Mouse (Mus musculus) hindbrain, embryonic 16.5 days (tissue): ENCODE data around the gene Nupr1l. TPM values are rescaled to one million over a fixed set of nuclear protein-coding genes. Genes with fewer than 3 reads are reported as not detected.

Experiments
- ATAC-seq: fragments of 200-750 bp; cut with Nextera tagmentation; 2 replicates; pipeline ENCODE4 v1.8.0; 2017; ENCODE audit warnings: moderate TSS enrichment, moderate library complexity
- H3K27ac ChIP-seq: fragments of 300-500 bp; sonication (generic); 2 replicates; pipeline ENCODE4 v1.5.1; 2014; ENCODE audit warnings: low read depth, mild to moderate bottlenecking, control low read depth, low read length, moderate library complexity
- H3K27me3 ChIP-seq: fragments of 300-500 bp; sonication (generic); replicated peaks from 2 replicates; pipeline ENCODE4 v1.6.1; 2014; ENCODE audit warnings: low read length; ENCODE audit not compliant: control insufficient read depth, insufficient read depth
- H3K36me3 ChIP-seq: fragments of 300-500 bp; sonication (generic); 2 replicates; pipeline ENCODE4 v1.6.1; 2014; ENCODE audit warnings: mild to moderate bottlenecking, low read length, moderate library complexity, mixed read lengths; ENCODE audit not compliant: control insufficient read depth, insufficient read depth
- H3K4me1 ChIP-seq: fragments of 300-500 bp; sonication (generic); 2 replicates; pipeline ENCODE4 v1.6.1; 2014; ENCODE audit warnings: low read depth, low read length; ENCODE audit not compliant: control insufficient read depth, insufficient read depth
- H3K4me2 ChIP-seq: fragments of 300-500 bp; sonication (generic); 2 replicates; pipeline ENCODE4 v1.6.1; 2014; ENCODE audit warnings: mild to moderate bottlenecking, low read length, control low read depth, moderate library complexity
- H3K4me3 ChIP-seq: fragments of 300-500 bp; sonication (generic); 2 replicates; pipeline ENCODE4 v1.5.1; 2014; ENCODE audit warnings: mild to moderate bottlenecking, low read length, control low read depth, moderate library complexity
- H3K9ac ChIP-seq: fragments of 300-500 bp; sonication (generic); 2 replicates; pipeline ENCODE4 v1.6.1; 2014; ENCODE audit warnings: low read depth, mild to moderate bottlenecking, control low read depth, low read length, moderate library complexity
- H3K9me3 ChIP-seq: fragments of 300-500 bp; sonication (generic); 2 replicates; pipeline ENCODE4 v1.6.1; 2014; ENCODE audit warnings: mild to moderate bottlenecking, low read length, moderate library complexity; ENCODE audit not compliant: control insufficient read depth
- WGBS: fragments of 180-500 bp; shearing (Covaris S2); extraction: QIAGEN DNeasy Blood & Tissue Kit; methylation state at CpG from one replicate; pipeline ENCODE4 v1.1.7; 2014; 5-methylcytosine and 5-hydroxymethylcytosine counted together
- polyA plus RNA-seq: library from polyadenylated mRNA; unstranded; fragments of >200 nt; fragmentation: Nextera tagmentation; extraction: Ambion mirVana; gene quantifications from 2 replicates; pipeline ENCODE4 v1.2.1, GENCODE M21; 2015

Gene Nupr1l
- polyA plus RNA-seq, 1 experiment from 2014 or later, result 4.5 TPM

- peaks cover 6% of the 10 kb centered on the region; the same call in 1 of the 2 replicates for H3K4me1 ChIP-seq
- ATAC-seq, result no peak
Measured at GRCm38 (mm10) chr5:129947528-129948033, 39.2 kb downstream of the Nupr1l start.

GRCm38 (mm10) chr5:129952143-129952542, 43.8 kb downstream of the Nupr1l start:
- Histone ChIP-seq H3K4me3 (no peak overlapping the region), H3K4me1 (no peaks in the 10 kb centered on the region), H3K36me3 (no peaks in the 10 kb centered on the region), H3K27me3 (no peaks in the 10 kb centered on the region), H3K9ac (no peak overlapping the region), H3K9me3 (no peaks in the 10 kb centered on the region), H3K4me2 (no peak overlapping the region), H3K27ac (no peak overlapping the region)
- ATAC-seq, result no peak
- 93% methylated on average over 4 of the region's 4 CpGs for WGBS

More at GRCm38 (mm10) chr5:129947528-129948033, 39.2 kb downstream of the Nupr1l start:
- Histone ChIP-seq H3K4me3 (no peak overlapping the region), H3K9ac (no peak overlapping the region), H3K36me3 (no peaks in the 10 kb centered on the region), H3K27me3 (no peaks in the 10 kb centered on the region), H3K27ac (no peak overlapping the region), H3K9me3 (no peaks in the 10 kb centered on the region), H3K4me2 (no peak overlapping the region)
- WGBS, result 98% methylated on average over 2 of the region's 2 CpGs

GRCm38 (mm10) chr5:129954473-129955254, 46.3 kb downstream of the Nupr1l start:
- Histone ChIP-seq H3K4me3 (no peak overlapping the region), H3K4me2 (no peak overlapping the region), H3K27me3 (no peaks in the 10 kb centered on the region), H3K36me3 (no peaks in the 10 kb centered on the region), H3K4me1 (no peaks in the 10 kb centered on the region), H3K9ac (no peak overlapping the region), H3K27ac (no peak overlapping the region), H3K9me3 (no peaks in the 10 kb centered on the region)
- no peak for ATAC-seq
- 95% methylated on average over 5 of the region's 5 CpGs for WGBS

- Histone ChIP-seq H3K4me3 (no peak overlapping the region), H3K4me1 (no peaks in the 10 kb centered on the region), H3K9ac (no peak overlapping the region), H3K27ac (no peak overlapping the region), H3K27me3 (no peaks in the 10 kb centered on the region), H3K4me2 (no peak overlapping the region), H3K36me3 (no peaks in the 10 kb centered on the region), H3K9me3 (no peaks in the 10 kb centered on the region)
- no peak for ATAC-seq
- 86% methylated on average over 6 of the region's 6 CpGs for WGBS
Measured at GRCm38 (mm10) chr5:129955792-129956191, 47.5 kb downstream of the Nupr1l start.

GRCm38 (mm10) chr5:129963224-129963623, 54.9 kb downstream of the Nupr1l start:
- 77% methylated on average over 4 of the region's 4 CpGs for WGBS
- no peak for ATAC-seq
- Histone ChIP-seq H3K9me3 (no peaks in the 10 kb centered on the region), H3K9ac (no peak overlapping the region), H3K4me3 (no peak overlapping the region), H3K4me2 (no peak overlapping the region), H3K27ac (no peak overlapping the region), H3K4me1 (no peaks in the 10 kb centered on the region), H3K36me3 (no peaks in the 10 kb centered on the region), H3K27me3 (no peaks in the 10 kb centered on the region)

Other genes with a start within 250 kb of the Nupr1l start
- gene Zfp11, start 238.4 kb upstream of the Nupr1l start, polyA plus RNA-seq, result 7.1 and 7.7 TPM in 2 replicates
- not detected in 2 replicates for gene Sept14, start 200.0 kb upstream of the Nupr1l start, polyA plus RNA-seq
- gene Mrps17, start 193.0 kb upstream of the Nupr1l start, polyA plus RNA-seq, result 171 and 176 TPM in 2 replicates
- gene Nipsnap2, start 183.5 kb upstream of the Nupr1l start, polyA plus RNA-seq, result 96.4 and 98.7 TPM in 2 replicates
- gene Psph, start 121.1 kb upstream of the Nupr1l start, polyA plus RNA-seq, result 35.2 and 42.4 TPM in 2 replicates
- gene Sumf2, start 61.6 kb upstream of the Nupr1l start, polyA plus RNA-seq, result 31.3 and 31.7 TPM in 2 replicates
- gene Chchd2, start 21.1 kb upstream of the Nupr1l start, polyA plus RNA-seq, result 679 and 729 TPM in 2 replicates
- 14.0 and 14.1 TPM in 2 replicates for gene Zbed5, start 12.8 kb upstream of the Nupr1l start, polyA plus RNA-seq
- gene Phkg1, start 10.0 kb upstream of the Nupr1l start, polyA plus RNA-seq, result 1.0 and 1.2 TPM in 2 replicates
- 22.6 and 27.3 TPM in 2 replicates for gene Vkorc1l1, start 33.4 kb downstream of the Nupr1l start, polyA plus RNA-seq
- gene Gusb, start 94.5 kb downstream of the Nupr1l start, polyA plus RNA-seq, result 35.8 and 37.3 TPM in 2 replicates
- gene Asl, start 120.7 kb downstream of the Nupr1l start, polyA plus RNA-seq, result 39.3 and 49.5 TPM in 2 replicates
- gene Crcp, start 120.8 kb downstream of the Nupr1l start, polyA plus RNA-seq, result 78.0 and 92.1 TPM in 2 replicates
- gene Tpst1, start 164.8 kb downstream of the Nupr1l start, polyA plus RNA-seq, result 58.3 and 59.2 TPM in 2 replicates
- gene Kctd7, start 236.3 kb downstream of the Nupr1l start, polyA plus RNA-seq, result 18.9 and 19.5 TPM in 2 replicates